8 mouse cellular contexts compared by ENCODE assay signal in the genomic region with DNA sequence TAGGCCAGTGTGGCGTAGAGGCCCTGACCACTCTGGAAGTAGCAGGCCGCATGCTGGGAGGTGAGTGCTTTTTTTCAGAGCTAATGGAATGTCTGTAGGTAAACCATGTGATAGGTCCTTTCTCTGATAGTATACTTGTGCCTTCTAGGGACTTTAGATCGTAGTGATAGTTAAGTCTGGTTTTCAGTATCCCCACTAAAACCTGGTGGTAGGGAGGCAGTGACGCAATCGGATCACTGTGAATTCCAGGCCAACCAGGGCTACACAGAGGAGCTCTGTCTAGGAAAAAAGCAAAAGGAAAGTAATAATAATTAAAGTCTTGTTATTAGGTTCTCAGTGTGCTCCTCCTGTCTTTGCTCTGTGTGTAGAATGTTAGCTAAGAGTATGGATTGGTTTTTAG. TPM values are rescaled to one million over a fixed set of nuclear protein-coding genes. Genes with fewer than 3 reads are reported as not detected.
A peak's percentile ranks its signal among the peaks of the same experiment; 100 is the strongest.
DNase-seq lines count a peak whose midpoint lies in the region; ATAC-seq and TF ChIP-seq lines count a peak whose summit lies in the region.

No protein-coding gene starts in this region.

- peaks cover 55% of the 10 kb centered on the region for H3K79me2 ChIP-seq in CH12.LX (replicated peaks; ENCODE audit: control insufficient read depth, extremely low read depth, insufficient read depth, poor library complexity, severe bottlenecking)

- TF ChIP-seq CTCF in CH12.LX (conservative IDR thresholded peaks at IDR 0.05 in 1 of 2, IDR thresholded peaks at IDR 0.05 in 1 of 2; ENCODE audit: low read depth in 2 of 2, low read length in 2 of 2), result no peak

- TF ChIP-seq RAD21 in CH12.LX (IDR thresholded peaks at IDR 0.05; ENCODE audit: low read depth, low read length), result no peak

- ATAC-seq in forebrain, embryonic 15.5 days (replicated peaks), result no peak
- no peak for ATAC-seq in liver, embryonic 15.5 days (ENCODE audit: insufficient read depth)

- no peaks in the 10 kb centered on the region for H3K27me3 ChIP-seq in heart, embryonic 10.5 days (ENCODE audit: insufficient read depth, poor library complexity, severe bottlenecking)
- no peaks in the 10 kb centered on the region for H3K27me3 ChIP-seq in CH12.LX (replicated peaks)
- H3K27me3 ChIP-seq in forebrain, embryonic 15.5 days, result no peaks in the 10 kb centered on the region
- no peaks in the 10 kb centered on the region for H3K27me3 ChIP-seq in liver, embryonic 15.5 days

- 28% methylated on average over 5 of the region's 5 CpGs for WGBS in heart, embryonic 10.5 days
- WGBS in forebrain, embryonic 15.5 days, result 42% methylated on average over 5 of the region's 5 CpGs
- 20% methylated on average over 5 of the region's 5 CpGs for WGBS in liver, embryonic 15.5 days (ENCODE audit: insufficient replicate concordance)

- no peaks in the 10 kb centered on the region for H3K9me3 ChIP-seq in heart, embryonic 10.5 days
- H3K9me3 ChIP-seq in CH12.LX (replicated peaks; ENCODE audit: low read length), result no peaks in the 10 kb centered on the region
- H3K9me3 ChIP-seq in forebrain, embryonic 15.5 days, result no peaks in the 10 kb centered on the region
- no peaks in the 10 kb centered on the region for H3K9me3 ChIP-seq in liver, embryonic 15.5 days (replicated peaks)

- peak overlapping the region; percentile 77 for H3K4me2 ChIP-seq in CH12.LX (ENCODE audit: insufficient read depth, low read depth, poor library complexity, severe bottlenecking)
- H3K4me2 ChIP-seq in forebrain, embryonic 15.5 days (replicated peaks), result peak overlapping the region; percentile 78
- H3K4me2 ChIP-seq in liver, embryonic 15.5 days, result peak overlapping the region; percentile 76

- in situ Hi-C loops in CH12.LX (cut with MboI; ENCODE audit: low pct_ligation_motif_present, low pct_unique_long_range_greater_than_20kb, low sequenced_read_pairs), result no loop called here

- peak overlapping the region; percentile 91 for H3K4me3 ChIP-seq in heart, embryonic 10.5 days
- H3K4me3 ChIP-seq in CH12.LX (replicated peaks in 1 of 3; ENCODE audit: low read depth in 2 of 3, low read length in 2 of 3, poor library complexity in 1 of 3), result peak overlapping the region; percentile 73 to 97 (median 95)
- H3K4me3 ChIP-seq in forebrain, embryonic 15.5 days, result peak overlapping the region; percentile 87
- H3K4me3 ChIP-seq in liver, embryonic 15.5 days (replicated peaks), result peak overlapping the region; percentile 81

- no peak for DNase-seq in heart, embryonic 10.5 days (ENCODE audit: low spot score)
- no peak for DNase-seq in heart, postnatal 14 days
- DNase-seq in CH12.LX (ENCODE audit: extremely low read depth), result no peak
- DNase-seq in right cerebral cortex, adult 18-20 months, result no peak
- DNase-seq in cerebellum, postnatal 36 days, result no peak
- no peak for DNase-seq in left cerebral cortex, postnatal 4 days

- TF ChIP-seq EP300 in CH12.LX (IDR thresholded peaks at IDR 0.05; ENCODE audit: low read length), result no peak

- TF ChIP-seq POLR2A in CH12.LX (IDR thresholded peaks at IDR 0.05; ENCODE audit: low read depth, low read length), result no peak

- dilution Hi-C loops in CH12.LX (cut with MboI; ENCODE audit: extremely low pct_ligation_motif_present, extremely low pct_unique_long_range_greater_than_20kb, low sequenced_read_pairs), result no loop called here

- intact Hi-C loops in heart, postnatal 14 days (cut with DNase I), result no loop called here
- intact Hi-C loops in left cerebral cortex, postnatal 4 days (cut with DNase I), result no loop called here

- H3K36me3 ChIP-seq in heart, embryonic 10.5 days, result peaks cover 43% of the 10 kb centered on the region
- H3K36me3 ChIP-seq in CH12.LX (replicated peaks in 1 of 2; ENCODE audit: control insufficient read depth in 1 of 2, insufficient read depth in 1 of 2, low read length in 1 of 2), result peaks cover 37 to 51% of the 10 kb centered on the region in 2 experiments
- H3K36me3 ChIP-seq in forebrain, embryonic 15.5 days, result peaks cover 32% of the 10 kb centered on the region
- H3K36me3 ChIP-seq in liver, embryonic 15.5 days (replicated peaks), result peaks cover 44% of the 10 kb centered on the region

- peaks cover 40% of the 10 kb centered on the region for H3K4me1 ChIP-seq in heart, embryonic 10.5 days
- peaks cover 11 to 55% of the 10 kb centered on the region in 2 experiments for H3K4me1 ChIP-seq in CH12.LX (ENCODE audit: control insufficient read depth in 1 of 2, insufficient read depth in 2 of 2)
- H3K4me1 ChIP-seq in forebrain, embryonic 15.5 days, result peaks cover 48% of the 10 kb centered on the region
- peaks cover 61% of the 10 kb centered on the region for H3K4me1 ChIP-seq in liver, embryonic 15.5 days (replicated peaks)

- H3K9ac ChIP-seq in CH12.LX (ENCODE audit: insufficient read depth, low read depth), result peak overlapping the region; percentile 73
- H3K9ac ChIP-seq in forebrain, embryonic 15.5 days (replicated peaks), result peak overlapping the region; percentile 93
- peak overlapping the region; percentile 86 for H3K9ac ChIP-seq in liver, embryonic 15.5 days

- H3K27ac ChIP-seq in heart, embryonic 10.5 days, result peak overlapping the region; percentile 96
- H3K27ac ChIP-seq in CH12.LX (ENCODE audit: insufficient read depth, low read depth), result peak overlapping the region; percentile 26
- 0 out of 2 replicates have a peak overlapping the region, but pooled peaks have one; percentile 86 for H3K27ac ChIP-seq in forebrain, embryonic 15.5 days (replicated peaks)
- peak overlapping the region; percentile 78 for H3K27ac ChIP-seq in liver, embryonic 15.5 days (replicated peaks)

TF ChIP-seq in CH12.LX, 34 proteins besides CTCF, POLR2A, EP300 and RAD21:
- TF ChIP-seq ZMIZ1 (IDR thresholded peaks at IDR 0.05; ENCODE audit: low read depth, low read length), result no peak
- no peak for TF ChIP-seq MAX (IDR thresholded peaks at IDR 0.05; ENCODE audit: low read length)
- TF ChIP-seq KAT2A (IDR thresholded peaks at IDR 0.05; ENCODE audit: insufficient replicate concordance, low read length), result no peak
- no peak for TF ChIP-seq MAFK (IDR thresholded peaks at IDR 0.05; ENCODE audit: insufficient replicate concordance, low read length)
- no peak for TF ChIP-seq USF2 (conservative IDR thresholded peaks at IDR 0.05; ENCODE audit: low read depth, low read length)
- TF ChIP-seq ELF1 (IDR thresholded peaks at IDR 0.05; ENCODE audit: low read depth, low read length), result no peak
- no peak for TF ChIP-seq TBP (conservative IDR thresholded peaks at IDR 0.05; ENCODE audit: low read depth, low read length)
- TF ChIP-seq CHD1 (IDR thresholded peaks at IDR 0.05; ENCODE audit: low read depth, low read length), result no peak
- no peak for TF ChIP-seq HCFC1 (IDR thresholded peaks at IDR 0.05; ENCODE audit: low read depth, low read length)

RNA-seq across cellular contexts. Expression of gene Fau, which starts 0.9 kb away (rescaled TPM):
- 570 and 662 TPM in 2 replicates for polyA plus RNA-seq in heart, embryonic 10.5 days (2016; fragmentation: Nextera tagmentation; extraction: Ambion mirVana)
- 100 to 1,000 TPM; 597 to 635 TPM for total RNA-seq in heart, postnatal 14 days (2021)
- total RNA-seq in CH12.LX (2012; rRNA removed), result 2,266 and 2,403 TPM in 2 replicates
- 1,142 and 1,239 TPM in 2 replicates for total RNA-seq in CH12.LX (2014; rRNA removed)
- polyA plus RNA-seq in CH12.LX (2012; ENCODE audit: insufficient read length, low read depth), result 2,522 and 2,776 TPM in 2 replicates
- polyA plus RNA-seq in forebrain, embryonic 15.5 days (2015; fragmentation: Nextera tagmentation; extraction: Ambion mirVana), result 582 and 618 TPM in 2 replicates
- polyA plus RNA-seq in liver, embryonic 15.5 days (2015; fragmentation: Nextera tagmentation; extraction: Ambion mirVana), result 401 and 446 TPM in 2 replicates
- total RNA-seq in left cerebral cortex, postnatal 4 days (2021), result 100 to 1,000 TPM; 874 to 875 TPM

RNA-seq across cellular contexts. Expression of gene Mrpl49, which starts 0.9 kb away (rescaled TPM):
- polyA plus RNA-seq in heart, embryonic 10.5 days (2016; fragmentation: Nextera tagmentation; extraction: Ambion mirVana), result 71.4 and 85.0 TPM in 2 replicates
- total RNA-seq in heart, postnatal 14 days (2021), result 10 to 100 TPM; 37.1 to 37.4 TPM
- total RNA-seq in CH12.LX (2012; rRNA removed) (37.4 and 49.8 TPM in 2 replicates), CH12.LX (2014; rRNA removed) (59.0 and 60.9 TPM in 2 replicates)
- polyA plus RNA-seq in CH12.LX (2012; ENCODE audit: insufficient read length, low read depth), result 55.6 and 66.6 TPM in 2 replicates
- 71.5 and 72.4 TPM in 2 replicates for polyA plus RNA-seq in forebrain, embryonic 15.5 days (2015; fragmentation: Nextera tagmentation; extraction: Ambion mirVana)
- polyA plus RNA-seq in liver, embryonic 15.5 days (2015; fragmentation: Nextera tagmentation; extraction: Ambion mirVana), result 39.5 and 41.8 TPM in 2 replicates
- 10 to 100 TPM; 41.2 to 41.4 TPM for total RNA-seq in left cerebral cortex, postnatal 4 days (2021)

RNA-seq across cellular contexts. Expression of gene Znhit2, which starts 2.5 kb away (rescaled TPM):
- polyA plus RNA-seq in heart, embryonic 10.5 days (2016; fragmentation: Nextera tagmentation; extraction: Ambion mirVana), result 26.9 and 33.4 TPM in 2 replicates
- 10 to 100 TPM; 11.8 to 12.6 TPM for total RNA-seq in heart, postnatal 14 days (2021)
- 29.2 and 32.7 TPM in 2 replicates for total RNA-seq in CH12.LX (2012; rRNA removed)
- total RNA-seq in CH12.LX (2014; rRNA removed), result 20.9 and 22.6 TPM in 2 replicates
- 20.1 and 20.5 TPM in 2 replicates for polyA plus RNA-seq in CH12.LX (2012; ENCODE audit: insufficient read length, low read depth)
- polyA plus RNA-seq in forebrain, embryonic 15.5 days (2015; fragmentation: Nextera tagmentation; extraction: Ambion mirVana), result 33.0 and 35.9 TPM in 2 replicates
- 19.1 and 19.5 TPM in 2 replicates for polyA plus RNA-seq in liver, embryonic 15.5 days (2015; fragmentation: Nextera tagmentation; extraction: Ambion mirVana)
- total RNA-seq in left cerebral cortex, postnatal 4 days (2021), result 10 to 100 TPM; 25.1 to 27.5 TPM

RNA-seq across cellular contexts. Expression of gene Tm7sf2, which starts 9.7 kb away (rescaled TPM):
- polyA plus RNA-seq in heart, embryonic 10.5 days (2016; fragmentation: Nextera tagmentation; extraction: Ambion mirVana), result 13.7 and 18.8 TPM in 2 replicates
- 1 to 10 TPM; 2.9 to 5.5 TPM for total RNA-seq in heart, postnatal 14 days (2021)
- total RNA-seq in CH12.LX (2012; rRNA removed) (8.7 and 10.8 TPM in 2 replicates), CH12.LX (2014; rRNA removed) (8.8 and 11.7 TPM in 2 replicates)
- 7.9 and 15.1 TPM in 2 replicates for polyA plus RNA-seq in CH12.LX (2012; ENCODE audit: insufficient read length, low read depth)
- polyA plus RNA-seq in forebrain, embryonic 15.5 days (2015; fragmentation: Nextera tagmentation; extraction: Ambion mirVana), result 34.9 and 36.3 TPM in 2 replicates
- 49.1 and 50.2 TPM in 2 replicates for polyA plus RNA-seq in liver, embryonic 15.5 days (2015; fragmentation: Nextera tagmentation; extraction: Ambion mirVana)
- 10 to 100 TPM; 69.0 to 71.2 TPM for total RNA-seq in left cerebral cortex, postnatal 4 days (2021)

RNA-seq across cellular contexts. Expression of gene Syvn1, which starts 12.1 kb away (rescaled TPM):
- 25.4 and 31.0 TPM in 2 replicates for polyA plus RNA-seq in heart, embryonic 10.5 days (2016; fragmentation: Nextera tagmentation; extraction: Ambion mirVana)
- 10 to 100 TPM; 17.5 to 18.9 TPM for total RNA-seq in heart, postnatal 14 days (2021)
- total RNA-seq in CH12.LX (2012; rRNA removed), result 26.8 and 32.0 TPM in 2 replicates
- total RNA-seq in CH12.LX (2014; rRNA removed), result 13.5 and 16.5 TPM in 2 replicates
- 82.5 and 106 TPM in 2 replicates for polyA plus RNA-seq in CH12.LX (2012; ENCODE audit: insufficient read length, low read depth)
- 25.7 and 26.5 TPM in 2 replicates for polyA plus RNA-seq in forebrain, embryonic 15.5 days (2015; fragmentation: Nextera tagmentation; extraction: Ambion mirVana)
- 13.3 and 17.3 TPM in 2 replicates for polyA plus RNA-seq in liver, embryonic 15.5 days (2015; fragmentation: Nextera tagmentation; extraction: Ambion mirVana)
- total RNA-seq in left cerebral cortex, postnatal 4 days (2021), result 10 to 100 TPM; 38.6 to 39.4 TPM

Comparison
In these comparisons a context has a peak if more than half of its experiments do, and no peak if none do; other contexts are left out.
1. H3K27ac ChIP-seq: peak in every context shown above with its lines; median percentile 96 in heart, embryonic 10.5 days; 86 in forebrain, embryonic 15.5 days; 78 in liver, embryonic 15.5 days; 26 in CH12.LX.